Mouse (Mus musculus) liver, embryonic 14.5 days (tissue): Measurements from ENCODE around the gene Camk1.

Experiments
- CTCF ChIP-seq: IDR thresholded peaks from 2 replicates; pipeline ENCODE4 v1.5.1; 2016; ENCODE audit warnings: antibody characterized with exemption, low read depth, control low read depth
- EP300 ChIP-seq: IDR thresholded peaks from 2 replicates; pipeline ENCODE4 v1.6.1; 2016; ENCODE audit warnings: antibody characterized with exemption, low read depth

DNA sequence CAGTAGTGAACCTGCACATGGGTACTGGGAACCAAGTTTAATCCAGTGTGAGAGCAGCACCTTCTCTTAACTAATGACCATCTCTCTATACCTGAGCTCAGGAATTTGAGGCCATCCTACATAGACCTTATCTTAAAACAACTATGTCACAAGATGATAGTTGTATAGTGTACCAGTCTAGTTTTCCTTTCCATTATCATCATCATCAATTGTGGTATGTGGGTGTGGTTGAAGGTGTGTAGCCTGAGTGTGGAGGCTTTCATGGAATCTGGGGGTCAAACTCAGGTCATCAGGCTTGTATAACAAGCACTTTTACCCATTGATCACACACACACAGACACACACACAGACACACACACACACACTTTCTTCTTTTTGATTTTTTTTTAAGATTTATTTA is 6.8 kb upstream of the Camk1 start:
- TF ChIP-seq CTCF (no peak), EP300 (no peak)
